Mouse (Mus musculus) adrenal gland, adult 10 weeks (tissue): ENCODE results near the gene Nrap. TPM values are rescaled to one million over a fixed set of nuclear protein-coding genes. Genes with fewer than 3 reads are reported as not detected.

Experiments used
- polyA plus RNA-seq: library from polyadenylated mRNA; stranded (reverse); fragments of 350-450 nt; fragmentation: Illumina TruSeq; extraction: RNeasy Lipid Tissue Mini Kit (QIAGEN cat#74804); gene quantifications from one replicate; pipeline ENCODE4 v1.2.3, GENCODE M21; 2014; ENCODE audit warnings: low read depth, low replicate concordance

The Nrap gene
- 0.35 TPM for polyA plus RNA-seq

GRCm38 (mm10) chr19:56389879-56390278 lies at the start of gene Nrap:
TSS of gene Nrap (minus strand) at chr19:56390037.

GRCm38 (mm10) chr19:56396669-56397621 lies 7.1 kb upstream of the Nrap start, which contains the start of gene Casp7:
TSS of gene Casp7 (plus strand) at chr19:56397129.

GRCm38 (mm10) chr19:56286866-56287265 lies 103.0 kb downstream of the Nrap start, which contains the start of gene Habp2:
TSS of gene Habp2 (plus strand) at chr19:56287137.

Other genes with a start within 250 kb of the Nrap start
- not detected for gene Habp2, start 102.9 kb downstream of the Nrap start, polyA plus RNA-seq
- gene Casp7, start 7.1 kb upstream of the Nrap start, polyA plus RNA-seq, result 7.3 TPM
- gene Plekhs1, start 71.6 kb upstream of the Nrap start, polyA plus RNA-seq, result not detected
- gene Dclre1a, start 158.2 kb upstream of the Nrap start, polyA plus RNA-seq, result 50.8 TPM
- 17.2 TPM for gene Nhlrc2, start 158.2 kb upstream of the Nrap start, polyA plus RNA-seq